Mouse (Mus musculus) spleen, adult 2 months (tissue): ENCODE measurements around the gene Gm5105.

ENCODE experiments used
- CTCF ChIP-seq: fragments of 200-500 bp; IDR thresholded peaks from 2 replicates; pipeline ENCODE4 v1.5.1; 2011; ENCODE audit warnings: mild to moderate bottlenecking, inconsistent platforms; ENCODE audit not compliant: insufficient read depth, insufficient read length, insufficient replicate concordance; ENCODE audit errors: extremely low read depth
- POLR2A ChIP-seq: fragments of 200-500 bp; IDR thresholded peaks from 2 replicates; pipeline ENCODE4 v1.6.1; 2011; ENCODE audit warnings: low read depth, low read length, inconsistent platforms

DNA sequence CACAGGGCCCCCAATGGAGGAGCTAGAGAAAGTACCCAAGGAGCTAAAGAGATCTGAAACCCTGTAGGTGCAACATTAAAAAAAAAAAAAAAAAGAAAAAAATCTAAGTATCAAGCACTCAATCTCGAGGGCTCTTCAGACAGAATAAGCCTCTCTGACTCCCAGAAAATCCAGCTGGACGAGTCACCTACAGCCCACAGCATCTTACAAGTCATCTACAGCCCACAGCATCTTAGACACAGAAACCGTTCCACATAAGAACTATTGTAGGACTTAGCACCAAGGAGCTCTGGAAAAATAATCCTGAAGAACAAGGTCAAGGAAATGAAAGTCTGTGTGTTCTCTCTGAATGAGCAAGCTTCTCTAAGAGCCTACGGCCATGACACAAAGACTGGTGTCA lies 34.7 kb upstream of the Gm5105 start:
- TF ChIP-seq CTCF (no peak), POLR2A (no peak)
